Mouse (Mus musculus) WW6 (cell line): ENCODE results near the gene Ackr3.

Experiments
- DNase-seq: peaks from one replicate; pipeline ENCODE4 v3.0.0-alpha.2; 2013; ENCODE audit warnings: low read depth, low spot score

The Ackr3 gene

GRCm38 (mm10) chr1:90253465-90253864 is 49.7 kb downstream of the Ackr3 start:
- DNase-seq = no peak

GRCm38 (mm10) chr1:90258253-90258887 is 54.6 kb downstream of the Ackr3 start:
- DNase-seq = no peak

- no peak for DNase-seq
These were observed 57.2 kb downstream of the Ackr3 start for GRCm38 (mm10) chr1:90260704-90261581.

- no peak for DNase-seq
These were observed 58.6 kb downstream of the Ackr3 start for GRCm38 (mm10) chr1:90262380-90262779.
